Mouse (Mus musculus): ENCODE measurements around the gene Ssb.
A peak's percentile ranks its signal among the peaks of the same experiment; 100 is the strongest.

DNA sequence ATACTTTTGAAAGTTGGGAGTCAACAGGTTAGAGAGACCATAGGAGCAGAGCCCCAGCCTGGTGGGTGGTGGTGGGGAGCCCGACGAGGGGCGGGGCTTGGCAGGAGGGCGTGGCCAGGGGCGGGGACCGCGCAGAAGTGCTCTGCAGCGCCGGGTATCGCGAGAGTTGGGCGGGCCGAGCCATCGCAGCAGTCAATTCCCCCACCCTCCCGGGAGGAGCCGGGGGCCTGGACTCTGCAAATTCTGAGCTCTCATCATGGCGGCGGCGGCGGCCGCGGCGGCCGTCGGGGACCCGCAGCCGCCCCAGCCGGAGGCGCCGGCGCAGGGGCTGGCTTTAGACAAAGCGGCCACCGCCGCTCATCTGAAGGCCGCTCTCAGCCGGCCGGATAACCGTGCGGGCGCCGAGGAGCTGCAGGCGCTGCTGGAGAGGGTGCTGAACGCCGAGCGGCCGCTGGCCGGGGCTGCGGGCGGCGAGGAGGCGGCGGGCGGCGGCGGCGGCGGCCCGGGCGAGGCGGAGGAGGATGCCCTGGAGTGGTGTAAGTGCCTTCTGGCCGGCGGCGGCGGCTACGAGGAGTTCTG is 35.8 kb downstream of the Ssb start, which contains the start of gene Ubr3:
- TF ChIP-seq CTCF (IDR thresholded peaks at IDR 0.05; ENCODE audit: low read depth, low read length) = no peak
- TF ChIP-seq POLR2A (IDR thresholded peaks at IDR 0.05; ENCODE audit: insufficient read depth, low read length) = peak; percentile 34
